Mouse (Mus musculus): ENCODE data around the gene Iffo2. TPM values are rescaled to one million over a fixed set of nuclear protein-coding genes. Genes with fewer than 3 reads are reported as not detected.

Gene Iffo2
- polyA plus RNA-seq, 1 experiment from 2014 or later, result 1.2 TPM

DNA sequence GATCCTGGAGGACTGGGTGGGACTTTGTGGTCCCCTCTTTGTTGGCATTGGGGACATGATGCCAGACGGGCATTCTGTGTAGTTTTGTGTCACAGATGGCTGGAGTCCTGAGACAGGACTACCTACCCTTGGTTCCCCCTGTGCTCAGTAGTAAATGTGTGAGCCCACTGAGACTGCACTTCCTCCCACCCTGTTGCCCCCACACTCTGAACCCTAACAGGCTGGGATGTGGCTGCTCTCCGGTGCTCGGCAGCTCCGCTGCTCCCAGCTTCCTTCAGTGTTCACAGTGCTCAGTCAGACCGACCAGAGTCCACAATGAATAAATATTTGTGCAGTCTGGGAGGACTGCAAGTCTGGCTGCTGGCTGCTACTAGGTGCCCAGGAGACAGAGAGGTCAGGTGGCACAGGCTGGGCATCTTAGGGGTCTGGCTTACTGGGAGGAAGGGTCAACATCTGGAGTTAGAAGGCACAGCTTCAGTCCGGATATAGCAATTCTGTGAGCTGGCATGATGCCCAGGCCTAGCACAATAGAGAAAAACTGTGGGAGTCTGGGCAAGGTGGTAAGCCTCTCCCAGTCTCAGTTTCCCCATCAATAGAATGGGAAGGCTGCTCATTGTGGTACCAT lies 51.2 kb downstream of the Iffo2 start:
- DNase-seq (no peak), ATAC-seq (peak; percentile 42; the same call in 1 of the 2 replicates)
- 27% methylated on average over 6 of the region's 6 CpGs for WGBS (ENCODE audit: insufficient replicate concordance)
- H3K9ac ChIP-seq (replicated peaks), result peak overlapping the region; percentile 53
- no peaks in the 10 kb centered on the region for H3K9me3 ChIP-seq (ENCODE audit: low read length)
- no peak for TF ChIP-seq CTCF (IDR thresholded peaks at IDR 0.05; ENCODE audit: low read depth)
- TF ChIP-seq EP300 (IDR thresholded peaks at IDR 0.05; ENCODE audit: low read depth), result no peak
- no peaks in the 10 kb centered on the region for H3K36me3 ChIP-seq (replicated peaks; ENCODE audit: insufficient read depth, low read length)
- peak overlapping the region; percentile 77 for H3K27ac ChIP-seq (ENCODE audit: low read depth)
- H3K27me3 ChIP-seq (ENCODE audit: insufficient read depth, low read length), result no peaks in the 10 kb centered on the region; the same call in 1 of the 2 replicates
- peaks cover 54% of the 10 kb centered on the region for H3K4me1 ChIP-seq (ENCODE audit: insufficient read depth)
- H3K4me2 ChIP-seq (ENCODE audit: low read depth, low read length), result peak overlapping the region; percentile 63
- peak overlapping the region; percentile 21 for H3K4me3 ChIP-seq (ENCODE audit: low read depth, low read length)

DNA sequence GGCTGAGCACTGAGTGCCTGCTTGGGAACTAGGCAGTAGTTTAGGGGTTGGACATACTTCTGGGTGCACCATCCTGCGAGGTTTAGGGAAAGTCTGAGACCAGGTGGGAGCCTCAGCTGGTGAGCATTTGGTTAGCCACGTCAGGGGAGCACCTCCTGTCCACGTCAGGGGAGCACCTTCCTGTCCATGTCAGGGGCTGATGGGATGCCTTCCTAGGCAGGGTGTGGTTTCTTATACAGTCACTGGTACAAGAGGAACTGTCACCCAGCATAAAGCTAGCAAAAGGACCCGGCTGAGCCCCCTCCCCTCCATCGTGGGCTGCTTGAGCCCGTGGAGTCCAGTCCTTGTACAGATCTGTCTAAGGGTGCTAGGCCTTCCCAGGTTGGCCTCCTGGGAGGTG lies 52.0 kb downstream of the Iffo2 start:
- H3K9me3 ChIP-seq (ENCODE audit: low read length), result no peaks in the 10 kb centered on the region
- peak overlapping the region; percentile 77 for H3K27ac ChIP-seq (ENCODE audit: low read depth)
- H3K27me3 ChIP-seq (ENCODE audit: insufficient read depth, low read length), result no peaks in the 10 kb centered on the region; the same call in 1 of the 2 replicates
- peaks cover 60% of the 10 kb centered on the region for H3K4me1 ChIP-seq (ENCODE audit: insufficient read depth)
- no peak for TF ChIP-seq CTCF (IDR thresholded peaks at IDR 0.05; ENCODE audit: low read depth)
- no peak for TF ChIP-seq EP300 (IDR thresholded peaks at IDR 0.05; ENCODE audit: low read depth)
- WGBS (ENCODE audit: insufficient replicate concordance), result 45% methylated on average over 6 of the region's 6 CpGs
- H3K4me2 ChIP-seq (ENCODE audit: low read depth, low read length), result 0 out of 2 replicates have a peak overlapping the region, but pooled peaks have one; percentile 63
- DNase-seq (no peak), ATAC-seq (no peak)
- no peak overlapping the region for H3K9ac ChIP-seq (replicated peaks)
- no peak overlapping the region for H3K4me3 ChIP-seq (ENCODE audit: low read depth, low read length)
- no peaks in the 10 kb centered on the region for H3K36me3 ChIP-seq (replicated peaks; ENCODE audit: insufficient read depth, low read length)

DNA sequence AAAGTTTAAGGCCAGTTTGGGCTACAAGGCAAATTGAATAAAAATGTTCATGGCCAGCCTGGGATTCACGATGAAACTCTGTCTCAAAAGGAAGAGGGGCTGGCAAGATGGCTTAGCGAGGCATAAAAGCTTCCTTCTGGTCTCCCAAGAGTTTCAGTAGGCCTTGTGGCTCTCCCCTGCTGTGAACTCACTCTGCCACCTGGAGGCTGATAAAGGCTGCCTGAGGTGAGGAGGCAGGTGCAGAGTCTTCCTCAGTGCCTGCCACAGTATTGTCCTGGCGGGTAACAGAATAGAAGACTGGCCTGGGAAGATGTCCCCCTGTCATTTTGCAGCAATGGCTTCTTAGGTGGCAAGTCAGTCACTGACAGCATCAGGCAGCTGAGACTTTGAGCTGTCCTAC lies 52.6 kb downstream of the Iffo2 start:
- WGBS (ENCODE audit: insufficient replicate concordance), result 69% methylated on average over 3 of the region's 3 CpGs
- Histone ChIP-seq H3K27me3 (ENCODE audit: insufficient read depth, low read length) (no peaks in the 10 kb centered on the region; the same call in 1 of the 2 replicates), H3K4me1 (ENCODE audit: insufficient read depth) (peaks cover 60% of the 10 kb centered on the region), H3K27ac (ENCODE audit: low read depth) (0 out of 2 replicates have a peak overlapping the region, but pooled peaks have one; percentile 77), H3K9me3 (ENCODE audit: low read length) (no peaks in the 10 kb centered on the region), H3K4me3 (ENCODE audit: low read depth, low read length) (no peak overlapping the region), H3K9ac (replicated peaks) (peak overlapping the region; percentile 21; the same call in 1 of the 2 replicates), H3K4me2 (ENCODE audit: low read depth, low read length) (no peak overlapping the region), H3K36me3 (replicated peaks; ENCODE audit: insufficient read depth, low read length) (no peaks in the 10 kb centered on the region)
- ATAC-seq (no peak), DNase-seq (no peak)
- TF ChIP-seq EP300 (IDR thresholded peaks at IDR 0.05; ENCODE audit: low read depth) (no peak), CTCF (IDR thresholded peaks at IDR 0.05; ENCODE audit: low read depth) (peak; percentile 47)

DNA sequence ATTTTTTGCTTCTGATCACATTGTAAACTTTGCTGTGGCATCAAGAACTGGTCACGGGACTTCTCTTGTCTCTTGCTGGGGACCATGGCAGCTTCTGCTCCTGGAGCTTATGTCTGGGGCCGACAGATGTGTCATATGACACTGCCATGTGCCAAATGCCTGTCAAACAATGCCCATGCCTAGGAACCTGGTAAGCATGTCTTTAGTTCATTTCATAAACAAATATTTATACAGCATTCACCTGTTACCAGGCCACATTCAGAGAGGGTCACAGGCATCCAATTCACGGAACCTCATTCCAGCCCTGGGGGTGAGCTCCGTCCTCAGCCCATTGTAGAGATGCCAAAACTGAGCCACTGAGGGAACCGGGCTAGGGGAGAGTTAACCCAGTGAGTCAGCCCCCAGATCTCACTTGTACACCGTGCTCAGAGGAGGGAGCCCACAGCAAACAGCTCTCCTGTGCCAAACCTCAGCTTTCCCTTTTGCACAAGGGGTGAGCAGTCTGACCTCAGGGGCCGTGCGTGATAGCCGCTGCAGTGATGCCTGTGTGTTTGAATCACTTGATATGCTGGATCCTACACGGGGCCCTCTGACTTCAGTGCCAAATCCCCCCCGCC lies 53.4 kb downstream of the Iffo2 start:
- H3K9ac ChIP-seq (replicated peaks), result peak overlapping the region; percentile 21; the same call in 1 of the 2 replicates
- H3K4me1 ChIP-seq (ENCODE audit: insufficient read depth), result peaks cover 59% of the 10 kb centered on the region
- no peaks in the 10 kb centered on the region for H3K27me3 ChIP-seq (ENCODE audit: insufficient read depth, low read length)
- WGBS (ENCODE audit: insufficient replicate concordance), result 71% methylated on average over 11 of the region's 11 CpGs
- no peak overlapping the region for H3K27ac ChIP-seq (ENCODE audit: low read depth)
- H3K4me3 ChIP-seq (ENCODE audit: low read depth, low read length), result no peak overlapping the region
- TF ChIP-seq CTCF (IDR thresholded peaks at IDR 0.05; ENCODE audit: low read depth), result no peak
- no peak for TF ChIP-seq EP300 (IDR thresholded peaks at IDR 0.05; ENCODE audit: low read depth)
- H3K4me2 ChIP-seq (ENCODE audit: low read depth, low read length), result no peak overlapping the region
- ATAC-seq (no peak), DNase-seq (no peak)
- no peaks in the 10 kb centered on the region for H3K9me3 ChIP-seq (ENCODE audit: low read length)
- no peaks in the 10 kb centered on the region for H3K36me3 ChIP-seq (replicated peaks; ENCODE audit: insufficient read depth, low read length)

DNA sequence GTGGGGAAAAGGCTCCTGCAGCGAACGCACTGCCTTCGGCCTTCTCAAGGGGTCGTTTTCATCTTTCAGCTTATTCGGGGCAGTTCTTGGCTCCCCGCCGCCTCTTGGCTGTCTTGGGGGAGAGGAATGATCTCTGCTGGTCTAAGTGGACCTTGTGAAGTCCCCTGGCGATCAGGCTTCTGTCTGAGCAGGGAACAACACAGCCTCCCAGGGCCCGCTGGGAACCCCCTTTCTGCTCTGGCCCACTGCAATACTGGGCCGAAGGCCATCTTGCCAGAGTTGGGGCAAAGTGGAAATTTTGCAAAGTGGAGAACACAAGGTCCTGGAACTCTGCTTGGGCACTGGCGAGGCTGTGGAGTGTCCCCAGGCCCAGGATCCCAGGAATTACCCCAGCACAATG lies 54.4 kb downstream of the Iffo2 start:
- ATAC-seq (no peak), DNase-seq (no peak)
- TF ChIP-seq EP300 (IDR thresholded peaks at IDR 0.05; ENCODE audit: low read depth) (no peak), CTCF (IDR thresholded peaks at IDR 0.05; ENCODE audit: low read depth) (no peak)
- no peak overlapping the region for H3K27ac ChIP-seq (ENCODE audit: low read depth)
- no peak overlapping the region for H3K9ac ChIP-seq (replicated peaks)
- no peak overlapping the region for H3K4me2 ChIP-seq (ENCODE audit: low read depth, low read length)
- no peaks in the 10 kb centered on the region for H3K36me3 ChIP-seq (replicated peaks; ENCODE audit: insufficient read depth, low read length)
- H3K9me3 ChIP-seq (ENCODE audit: low read length), result no peaks in the 10 kb centered on the region
- no peaks in the 10 kb centered on the region for H3K27me3 ChIP-seq (ENCODE audit: insufficient read depth, low read length)
- 81% methylated on average over 11 of the region's 11 CpGs for WGBS (ENCODE audit: insufficient replicate concordance)
- peaks cover 49% of the 10 kb centered on the region for H3K4me1 ChIP-seq (ENCODE audit: insufficient read depth)
- H3K4me3 ChIP-seq (ENCODE audit: low read depth, low read length), result no peak overlapping the region

DNA sequence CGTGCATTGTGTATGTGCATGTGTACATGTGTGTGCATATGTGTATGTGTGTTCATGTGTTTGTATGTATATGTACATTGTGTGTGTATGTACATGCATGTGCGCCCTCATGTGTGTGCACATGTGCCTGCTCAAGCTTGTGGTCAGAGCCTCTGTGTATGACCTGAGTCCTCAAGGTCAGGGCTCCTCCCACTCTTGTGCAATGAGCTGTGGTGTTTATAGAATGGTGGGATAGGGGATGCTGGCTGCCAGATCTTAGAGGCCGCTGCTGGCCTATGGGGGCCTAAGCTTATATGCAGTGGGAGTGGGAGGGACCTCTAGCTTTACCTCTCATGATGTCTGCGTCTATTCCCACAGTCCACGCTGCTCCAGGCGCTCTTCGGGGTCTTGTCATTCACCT lies 55.4 kb downstream of the Iffo2 start:
- Histone ChIP-seq H3K9ac (replicated peaks) (no peak overlapping the region), H3K4me2 (ENCODE audit: low read depth, low read length) (no peak overlapping the region), H3K4me1 (ENCODE audit: insufficient read depth) (peaks cover 44% of the 10 kb centered on the region), H3K36me3 (replicated peaks; ENCODE audit: insufficient read depth, low read length) (no peaks in the 10 kb centered on the region), H3K27me3 (ENCODE audit: insufficient read depth, low read length) (no peaks in the 10 kb centered on the region), H3K27ac (ENCODE audit: low read depth) (no peak overlapping the region), H3K4me3 (ENCODE audit: low read depth, low read length) (no peak overlapping the region), H3K9me3 (ENCODE audit: low read length) (no peaks in the 10 kb centered on the region)
- 63% methylated on average over 7 of the region's 7 CpGs for WGBS (ENCODE audit: insufficient replicate concordance)
- ATAC-seq, result peak; percentile 72
- TF ChIP-seq CTCF (IDR thresholded peaks at IDR 0.05; ENCODE audit: low read depth) (no peak), EP300 (IDR thresholded peaks at IDR 0.05; ENCODE audit: low read depth) (no peak)
- DNase-seq, result peak; percentile 65
